Comparison of ENCODE assay signal across 8 mouse cellular contexts in the genomic region with DNA sequence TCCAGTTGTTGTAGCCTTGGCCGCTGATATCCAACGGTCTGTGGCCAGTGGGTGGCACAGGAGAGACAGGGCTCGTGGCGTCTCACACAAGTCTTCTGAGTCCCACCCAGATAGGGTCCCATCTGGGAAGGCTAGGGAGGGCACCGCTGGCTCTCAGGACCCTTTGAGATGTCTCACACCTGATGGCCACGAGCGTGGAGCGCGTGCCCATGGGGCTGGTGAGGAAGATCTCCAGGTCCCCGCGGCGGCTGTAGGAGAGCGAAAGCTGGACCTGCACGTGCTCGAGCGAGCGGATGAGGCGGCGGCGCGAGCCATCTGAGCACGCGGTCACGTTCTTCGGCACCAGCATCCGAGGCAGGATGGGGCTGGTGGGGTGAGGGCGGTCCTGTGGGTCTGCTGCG. TPM values are rescaled to one million over a fixed set of nuclear protein-coding genes. Genes with fewer than 3 reads are reported as not detected.
DNase-seq lines count a peak whose midpoint lies in the region; ATAC-seq lines count a peak whose summit lies in the region.

No protein-coding gene starts in this region.

- H3K4me2 ChIP-seq in midbrain, embryonic 12.5 days (replicated peaks), result peak overlapping the region; percentile 83

- WGBS in midbrain, embryonic 12.5 days, result 5% methylated on average over 28 of the region's 28 CpGs

- peaks cover 10% of the 10 kb centered on the region for H3K36me3 ChIP-seq in midbrain, embryonic 12.5 days

- H3K9me3 ChIP-seq in midbrain, embryonic 12.5 days, result no peaks in the 10 kb centered on the region

- intact Hi-C loops in heart, postnatal 25 days (cut with DNase I), result no loop called here

- peak overlapping the region; percentile 41 for H3K9ac ChIP-seq in midbrain, embryonic 12.5 days (replicated peaks)

- H3K4me1 ChIP-seq in midbrain, embryonic 12.5 days, result peaks cover 28% of the 10 kb centered on the region

- H3K27ac ChIP-seq in midbrain, embryonic 12.5 days (replicated peaks), result no peak overlapping the region

- peak; percentile 43 to 53 for DNase-seq in heart, adult 18-20 months
- DNase-seq in heart, postnatal 25 days (ENCODE audit: low spot score), result no peak
- peak; percentile 59 for DNase-seq in kidney, postnatal 10 days
- DNase-seq in frontal cortex, postnatal 14 days (ENCODE audit: low spot score in 2 of 2), result no peak
- no peak for DNase-seq in urinary bladder, adult 18-20 months (ENCODE audit: low spot score in 2 of 2)

- peak overlapping the region; percentile 51 for H3K4me3 ChIP-seq in midbrain, embryonic 12.5 days

- H3K27me3 ChIP-seq in midbrain, embryonic 12.5 days, result peaks cover 41% of the 10 kb centered on the region

- peak; percentile 38 for ATAC-seq in activated CD4-positive, CD25-positive, alpha-beta regulatory T cell, adult 4 months
- ATAC-seq in granulocyte monocyte progenitor cell, adult 5-6 weeks (replicated peaks; ENCODE audit: poor library complexity, severe bottlenecking), result 0 out of 2 replicates have a peak, but pooled peaks have one; percentile 10
- ATAC-seq in midbrain, embryonic 12.5 days (ENCODE audit: low FRiP score, low read depth), result no peak

RNA-seq across cellular contexts. Expression of a gene that starts 2.5 kb away (rescaled TPM):
- 10 to 100 TPM; 15.8 to 16.6 TPM for total RNA-seq in heart, adult 18-20 months (2021)
- 10 to 100 TPM; 11.4 to 13.8 TPM for total RNA-seq in heart, postnatal 25 days (2021)
- 10 to 100 TPM; 44.0 to 54.5 TPM for polyA plus RNA-seq in activated CD4-positive, CD25-positive, alpha-beta regulatory T cell, adult 4 months (2017; shearing (Covaris generic))
- 35.2 and 45.0 TPM in 2 replicates for total RNA-seq in granulocyte monocyte progenitor cell, adult 5-6 weeks (2014; fragmentation: Nextera tagmentation)
- total RNA-seq in granulocyte monocyte progenitor cell, adult 5-6 weeks (2017), result 16.4 and 17.4 TPM in 2 replicates
- 36.2 and 44.5 TPM in 2 replicates for polyA plus RNA-seq in midbrain, embryonic 12.5 days (2016; fragmentation: Nextera tagmentation; extraction: Ambion mirVana)

RNA-seq across cellular contexts. Expression of a gene that starts 6.5 kb away (rescaled TPM):
- total RNA-seq in heart, adult 18-20 months (2021), result 1 to 10 TPM; 1.3 TPM
- total RNA-seq in heart, postnatal 25 days (2021), result 1 to 10 TPM; 1.3 to 1.6 TPM
- 10 to 100 TPM in 1 of 2 experiments, 1 to 10 TPM in 1; 6.7 to 11.9 TPM for polyA plus RNA-seq in activated CD4-positive, CD25-positive, alpha-beta regulatory T cell, adult 4 months (2017; shearing (Covaris generic))
- 6.7 and 7.2 TPM in 2 replicates for total RNA-seq in granulocyte monocyte progenitor cell, adult 5-6 weeks (2014; fragmentation: Nextera tagmentation)
- total RNA-seq in granulocyte monocyte progenitor cell, adult 5-6 weeks (2017), result 0.98 and 1.6 TPM in 2 replicates
- 2.4 and 3.7 TPM in 2 replicates for polyA plus RNA-seq in midbrain, embryonic 12.5 days (2016; fragmentation: Nextera tagmentation; extraction: Ambion mirVana)

RNA-seq across cellular contexts. Expression of a gene that starts 6.9 kb away (rescaled TPM):
- total RNA-seq in heart, adult 18-20 months (2021), result 1 to 10 TPM; 4.8 to 5.3 TPM
- total RNA-seq in heart, postnatal 25 days (2021), result 1 to 10 TPM; 1.9 to 2.1 TPM
- polyA plus RNA-seq in activated CD4-positive, CD25-positive, alpha-beta regulatory T cell, adult 4 months (2017; shearing (Covaris generic)), result not detected
- 0.11 and 0.60 TPM in 2 replicates for total RNA-seq in granulocyte monocyte progenitor cell, adult 5-6 weeks (2014; fragmentation: Nextera tagmentation)
- total RNA-seq in granulocyte monocyte progenitor cell, adult 5-6 weeks (2017), result 0.22 and 2.7 TPM in 2 replicates
- polyA plus RNA-seq in midbrain, embryonic 12.5 days (2016; fragmentation: Nextera tagmentation; extraction: Ambion mirVana), result 3.1 and 4.3 TPM in 2 replicates

RNA-seq across cellular contexts. Expression of a gene that starts 25.4 kb away (rescaled TPM):
- 10 to 100 TPM; 75.6 to 80.1 TPM for total RNA-seq in heart, adult 18-20 months (2021)
- total RNA-seq in heart, postnatal 25 days (2021), result 10 to 100 TPM; 68.4 to 71.7 TPM
- polyA plus RNA-seq in activated CD4-positive, CD25-positive, alpha-beta regulatory T cell, adult 4 months (2017; shearing (Covaris generic)), result not detected
- total RNA-seq in granulocyte monocyte progenitor cell, adult 5-6 weeks (2014; fragmentation: Nextera tagmentation), result not detected in 2 replicates
- total RNA-seq in granulocyte monocyte progenitor cell, adult 5-6 weeks (2017), result not detected in 2 replicates
- polyA plus RNA-seq in midbrain, embryonic 12.5 days (2016; fragmentation: Nextera tagmentation; extraction: Ambion mirVana), result 0.38 and 0.79 TPM in 2 replicates

RNA-seq across cellular contexts. Expression of a gene that starts 27.0 kb away (rescaled TPM):
- total RNA-seq in heart, adult 18-20 months (2021), result 1 to 10 TPM; 2.6 to 2.8 TPM
- total RNA-seq in heart, postnatal 25 days (2021), result 1 to 10 TPM; 3.4 to 4.0 TPM
- under 1 TPM in 1 of 2 experiments, not detected in 1; 0.82 TPM for polyA plus RNA-seq in activated CD4-positive, CD25-positive, alpha-beta regulatory T cell, adult 4 months (2017; shearing (Covaris generic))
- not detected in 2 replicates for total RNA-seq in granulocyte monocyte progenitor cell, adult 5-6 weeks (2014; fragmentation: Nextera tagmentation)
- total RNA-seq in granulocyte monocyte progenitor cell, adult 5-6 weeks (2017), result not detected in 2 replicates
- 181 and 193 TPM in 2 replicates for polyA plus RNA-seq in midbrain, embryonic 12.5 days (2016; fragmentation: Nextera tagmentation; extraction: Ambion mirVana)

Comparison
In these comparisons a context has a peak if more than half of its experiments do, and no peak if none do; other contexts are left out.
1. DNase-seq: peak in heart, adult 18-20 months (2 of 2) and kidney, postnatal 10 days (single experiment); none in heart, postnatal 25 days (single experiment), frontal cortex, postnatal 14 days (0 of 2) and urinary bladder, adult 18-20 months (0 of 2).